Mouse (Mus musculus) frontal cortex, postnatal 25 days (tissue): ENCODE measurements at regions not wholly inside any gene's neighbourhood (a gene's known extent, or its start where the extent isn't known, plus 50 kb on each side); places are given as distances from the start of the nearest gene placed in this dataset.

ENCODE experiments used
- DNase-seq, 2 experiments: peaks; one replicate each; pipeline ENCODE4 v3.0.0; 2022; ENCODE audit warnings: low spot score in 2 of 2

GRCm38 (mm10) chr12:106729686-106730085 lies 719.7 kb downstream of the Vrk1 start:
- no peak for DNase-seq

DNA sequence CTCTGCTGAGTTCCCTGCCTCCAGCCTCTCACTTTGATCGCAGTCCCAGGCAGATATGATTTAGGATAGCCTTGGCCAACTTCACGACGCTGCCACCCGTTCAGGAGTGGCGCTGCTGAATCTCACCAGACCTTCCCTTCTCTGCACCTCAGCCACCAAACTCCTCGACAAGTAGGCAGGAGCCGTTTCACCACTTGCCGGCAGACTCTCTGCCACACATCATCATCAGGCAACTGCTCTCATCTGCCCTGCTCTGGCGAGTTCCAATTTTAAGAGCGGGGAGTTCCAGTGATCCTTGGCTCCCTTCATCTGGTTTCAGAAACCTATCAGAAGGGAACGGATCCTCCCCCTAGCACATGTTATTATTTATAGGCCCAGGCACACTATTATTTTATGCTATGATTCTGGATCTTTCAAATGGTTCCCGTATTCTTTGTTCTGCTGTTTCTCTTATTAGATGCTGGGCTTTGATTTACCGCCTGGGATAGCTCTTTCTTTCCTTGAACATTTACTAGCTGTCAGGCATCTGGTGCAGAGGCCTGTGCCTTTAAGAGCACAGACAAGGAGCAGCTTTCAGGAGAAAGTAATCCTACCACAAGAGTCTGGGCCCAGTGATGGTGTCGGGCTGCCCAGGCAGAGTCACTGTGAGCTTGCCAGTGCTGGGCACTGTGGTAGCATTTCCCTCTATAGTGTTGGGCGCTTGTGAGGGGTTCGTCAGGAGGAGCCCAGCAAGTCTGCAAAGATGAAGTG lies 722.3 kb downstream of the Vrk1 start:
- no peak for DNase-seq

DNA sequence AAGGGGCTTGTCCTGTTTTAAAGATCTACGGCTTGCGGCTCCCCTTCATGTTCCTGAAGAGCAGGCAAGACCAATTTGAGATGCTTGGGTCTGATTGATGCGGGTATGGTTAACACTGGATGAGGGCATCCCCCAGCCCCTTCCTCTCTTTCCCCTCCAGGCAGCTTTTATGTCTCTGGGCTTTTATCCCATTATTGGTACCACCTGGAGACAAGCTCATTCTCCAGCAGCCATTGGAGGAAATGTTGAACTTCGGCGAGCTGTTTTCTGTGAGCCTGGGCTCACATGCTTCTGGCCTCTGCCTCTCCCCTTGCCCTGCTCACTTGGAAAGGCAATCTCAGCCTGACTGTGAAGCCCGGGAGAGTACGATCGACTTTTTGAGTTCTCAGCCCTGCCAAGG lies 738.7 kb downstream of the Vrk1 start:
- DNase-seq: no peak

GRCm38 (mm10) chr12:106763552-106763951 lies 724.9 kb upstream of the 3110018I06Rik start:
- DNase-seq: no peak

DNA sequence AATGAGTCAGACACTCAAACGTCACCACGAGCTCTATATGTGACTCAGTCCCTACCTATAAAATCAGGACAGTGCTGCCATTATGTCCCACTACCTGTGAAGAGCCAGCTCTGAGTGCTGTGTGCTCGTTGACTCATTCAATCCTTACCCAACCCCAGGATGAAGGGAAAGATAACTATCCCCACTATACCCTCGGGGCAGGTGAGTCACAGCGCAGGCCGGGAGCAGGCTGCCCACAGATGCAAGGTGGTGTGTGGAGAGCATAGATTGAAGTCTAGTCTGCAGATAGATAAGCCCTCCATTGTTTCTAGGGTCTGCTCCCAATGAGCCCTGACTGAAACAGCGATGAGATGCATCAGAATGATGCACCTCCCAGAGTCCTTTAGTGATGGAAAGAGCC lies 723.9 kb upstream of the 3110018I06Rik start:
- no peak for DNase-seq

- DNase-seq: no peak
Observed at GRCm38 (mm10) chr12:106773536-106773935, 714.9 kb upstream of the 3110018I06Rik start.

GRCm38 (mm10) chr12:106796596-106796995 lies 691.8 kb upstream of the 3110018I06Rik start:
- DNase-seq: no peak

- DNase-seq: no peak
Observed at GRCm38 (mm10) chr12:106819736-106820135, 668.7 kb upstream of the 3110018I06Rik start.

DNA sequence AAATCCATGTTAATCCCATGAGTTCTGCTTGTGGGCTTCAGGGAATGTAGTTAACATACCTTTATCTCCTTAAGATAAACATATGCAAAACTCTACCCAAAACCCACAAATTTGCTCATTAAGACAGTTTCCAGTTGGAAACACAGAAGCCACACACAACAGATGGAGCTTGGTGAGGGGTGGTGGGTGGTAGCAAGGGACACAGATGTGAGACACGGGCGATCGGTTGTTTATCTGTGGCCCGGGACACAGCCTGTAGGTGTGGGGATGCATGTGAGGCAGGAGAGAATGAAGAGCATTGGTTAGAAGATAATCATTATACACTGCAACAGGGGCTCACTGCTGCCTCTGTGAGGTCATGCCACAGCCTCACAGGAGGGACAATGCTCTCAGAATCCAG lies 666.1 kb upstream of the 3110018I06Rik start:
- DNase-seq: no peak

- no peak for DNase-seq
Observed at GRCm38 (mm10) chr12:106828542-106828941, 659.9 kb upstream of the 3110018I06Rik start.

- no peak for DNase-seq
Observed at GRCm38 (mm10) chr12:106829323-106829722, 659.1 kb upstream of the 3110018I06Rik start.

DNA sequence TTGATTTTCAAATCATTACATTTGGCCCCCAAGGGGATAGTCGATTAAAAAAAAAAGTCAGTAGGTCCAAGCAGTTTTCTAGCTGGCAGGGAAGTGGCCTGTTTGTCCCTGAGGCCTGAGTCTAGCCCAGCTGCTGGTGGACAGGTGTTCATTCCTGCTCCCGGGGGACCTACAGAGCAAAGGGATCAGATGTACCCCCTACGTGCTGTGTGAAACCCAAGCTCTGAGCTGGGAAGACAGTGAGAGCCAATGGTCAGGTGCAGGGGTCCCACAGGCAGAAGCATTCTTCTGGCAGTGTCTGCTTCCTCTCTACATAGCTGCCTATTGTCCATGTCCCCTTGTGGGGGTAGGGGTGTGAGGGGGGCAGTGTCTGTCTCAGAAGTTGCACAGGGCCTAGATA lies 653.2 kb upstream of the 3110018I06Rik start:
- DNase-seq: no peak

GRCm38 (mm10) chr12:106839618-106840017 lies 648.8 kb upstream of the 3110018I06Rik start:
- no peak for DNase-seq

DNA sequence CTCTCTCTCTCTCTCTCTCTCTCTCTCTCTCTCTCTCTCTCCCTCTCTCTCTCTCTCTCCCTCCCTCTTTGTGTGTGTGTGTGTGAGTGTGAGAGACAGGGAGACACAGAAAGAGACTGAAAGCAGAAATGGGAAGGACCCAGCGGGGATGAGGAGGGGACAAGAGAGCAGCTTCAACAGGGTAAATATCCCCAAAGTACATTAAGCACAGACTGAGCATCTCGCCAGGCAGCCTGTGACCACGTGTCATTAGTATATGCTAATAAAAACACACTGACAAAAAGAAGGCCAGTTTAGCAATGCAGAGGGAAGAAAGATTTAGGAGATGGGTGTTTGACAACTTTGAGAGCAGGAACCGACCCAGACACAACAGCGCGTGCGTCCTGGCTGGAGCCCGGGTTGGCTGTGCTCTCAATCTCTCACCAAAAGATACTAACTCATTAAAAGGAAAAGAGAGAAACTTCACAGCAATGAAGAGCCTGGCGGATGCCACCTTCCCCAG lies 648.2 kb upstream of the 3110018I06Rik start:
- no peak for DNase-seq

GRCm38 (mm10) chr12:106841996-106842395 lies 646.4 kb upstream of the 3110018I06Rik start:
- DNase-seq: no peak

- DNase-seq: no peak
Observed at GRCm38 (mm10) chr12:106842396-106842795, 646.0 kb upstream of the 3110018I06Rik start.

- DNase-seq: no peak
Observed at GRCm38 (mm10) chr12:106851666-106852065, 636.8 kb upstream of the 3110018I06Rik start.

GRCm38 (mm10) chr12:106852736-106853135 lies 635.7 kb upstream of the 3110018I06Rik start:
- no peak for DNase-seq

- no peak for DNase-seq
Observed at GRCm38 (mm10) chr12:106853711-106854240, 634.7 kb upstream of the 3110018I06Rik start.

DNA sequence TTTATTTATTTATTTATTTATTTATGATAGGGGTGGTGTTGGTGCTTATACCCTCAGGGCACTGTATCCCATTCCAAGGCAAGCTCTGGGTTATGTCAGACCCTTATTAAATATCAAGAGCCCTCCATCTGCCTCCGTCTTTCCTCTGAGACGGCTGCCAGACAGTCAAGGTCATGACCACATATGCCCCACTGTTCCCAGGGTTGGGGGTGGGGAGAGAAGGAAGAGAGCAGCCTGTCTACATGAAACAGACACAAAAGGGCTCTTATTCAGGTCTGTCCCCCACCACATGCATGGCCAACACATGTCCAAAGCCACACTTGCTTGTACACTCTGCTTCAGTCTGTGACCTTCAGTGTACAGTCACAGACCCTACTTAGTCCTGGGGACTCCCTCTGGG lies 632.9 kb upstream of the 3110018I06Rik start:
- no peak for DNase-seq

GRCm38 (mm10) chr12:106861638-106862037 lies 626.8 kb upstream of the 3110018I06Rik start:
- DNase-seq: no peak

DNA sequence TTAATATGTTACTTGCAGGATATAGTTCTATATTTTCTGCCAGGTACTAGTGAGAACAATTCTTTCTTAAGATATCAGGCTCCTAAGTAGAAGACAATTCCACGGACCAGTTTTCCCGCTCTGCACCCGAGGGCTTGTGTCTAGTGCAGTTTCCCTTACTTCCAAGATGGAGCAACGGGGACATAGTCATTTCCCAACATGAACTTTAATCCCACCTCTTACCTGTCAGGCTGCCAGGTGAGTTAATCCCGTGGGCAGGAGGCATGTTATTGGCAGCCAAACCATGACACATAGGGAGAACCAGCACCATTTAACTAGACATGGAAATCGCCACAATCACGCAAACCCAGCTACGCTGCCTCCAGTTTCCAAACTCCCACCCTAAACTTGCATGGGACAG lies 624.4 kb upstream of the 3110018I06Rik start:
- no peak for DNase-seq

DNA sequence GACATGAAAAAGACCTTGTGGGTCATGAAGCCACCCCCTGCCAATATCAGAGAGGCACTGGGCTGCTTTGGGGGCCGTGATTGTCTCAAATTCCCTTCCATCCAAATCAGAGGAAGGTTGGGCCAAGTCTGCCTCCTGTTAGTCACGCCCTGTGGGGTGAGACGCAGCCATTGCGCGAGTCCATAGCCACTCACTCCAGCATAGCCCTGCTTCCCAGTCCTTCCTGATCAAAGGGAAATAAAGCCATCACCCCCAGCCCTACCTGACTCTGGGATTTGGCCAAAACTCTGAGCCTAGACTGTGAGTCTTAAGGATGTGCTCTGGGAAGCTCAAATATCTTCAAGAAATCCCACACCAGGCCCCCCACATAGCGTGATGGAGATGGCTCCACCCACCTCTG lies 620.4 kb upstream of the 3110018I06Rik start:
- DNase-seq: no peak
